Mouse (Mus musculus) right cerebral cortex, postnatal 10 days (tissue): Measurements from ENCODE around the gene Gstp1.
"Not testable (repeated sequence)": the region's sequence is repeated elsewhere in the genome, so short reads cannot be mapped to it uniquely, and the experiment has no call there.

Source experiments
- DNase-seq, 2 experiments: peaks; one replicate each; pipeline ENCODE4 v3.0.0; 2021; ENCODE audit warnings: low spot score in 2 of 2

Gstp1 gene

DNA sequence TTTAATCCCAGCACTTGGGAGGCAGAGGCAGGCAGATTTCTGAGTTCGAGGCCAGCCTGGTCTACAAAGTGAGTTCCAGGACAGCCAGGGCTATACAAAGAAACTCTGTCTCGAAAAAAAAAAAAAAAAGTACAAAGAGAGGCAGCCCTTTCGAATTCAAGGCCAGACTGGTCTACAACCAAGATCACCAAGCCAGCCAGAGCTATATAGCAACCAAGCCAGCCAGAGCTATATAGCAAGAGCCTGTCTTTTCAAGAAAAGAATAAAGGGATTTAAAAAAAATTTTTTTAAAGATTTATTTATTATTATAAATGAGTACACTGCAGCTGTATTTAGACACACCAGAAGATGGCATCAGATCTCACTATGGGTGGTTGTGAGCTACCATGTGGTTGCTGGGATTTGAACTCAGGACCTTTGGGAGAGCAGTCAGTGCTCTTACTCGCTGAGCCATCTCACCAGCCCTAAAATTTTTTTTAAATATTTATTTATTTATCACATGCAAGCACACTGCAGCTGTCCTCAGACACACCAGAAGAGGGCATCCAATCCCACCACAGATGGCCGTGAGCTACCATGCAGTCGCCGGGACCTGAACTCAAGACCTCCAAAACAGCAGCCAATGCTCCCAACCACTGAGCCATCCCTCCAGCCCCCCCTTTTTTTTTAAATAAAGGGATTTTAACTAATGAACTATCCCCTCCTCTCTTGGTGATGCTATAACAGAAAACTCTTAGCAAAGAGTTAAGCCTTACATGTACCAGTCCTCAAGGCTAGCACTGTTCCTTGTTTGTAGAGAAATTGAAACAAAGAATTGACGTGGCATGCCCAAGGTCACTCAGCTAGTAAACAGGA is 22.5 kb upstream of the Gstp1 start:
- DNase-seq = not testable (repeated sequence)

DNA sequence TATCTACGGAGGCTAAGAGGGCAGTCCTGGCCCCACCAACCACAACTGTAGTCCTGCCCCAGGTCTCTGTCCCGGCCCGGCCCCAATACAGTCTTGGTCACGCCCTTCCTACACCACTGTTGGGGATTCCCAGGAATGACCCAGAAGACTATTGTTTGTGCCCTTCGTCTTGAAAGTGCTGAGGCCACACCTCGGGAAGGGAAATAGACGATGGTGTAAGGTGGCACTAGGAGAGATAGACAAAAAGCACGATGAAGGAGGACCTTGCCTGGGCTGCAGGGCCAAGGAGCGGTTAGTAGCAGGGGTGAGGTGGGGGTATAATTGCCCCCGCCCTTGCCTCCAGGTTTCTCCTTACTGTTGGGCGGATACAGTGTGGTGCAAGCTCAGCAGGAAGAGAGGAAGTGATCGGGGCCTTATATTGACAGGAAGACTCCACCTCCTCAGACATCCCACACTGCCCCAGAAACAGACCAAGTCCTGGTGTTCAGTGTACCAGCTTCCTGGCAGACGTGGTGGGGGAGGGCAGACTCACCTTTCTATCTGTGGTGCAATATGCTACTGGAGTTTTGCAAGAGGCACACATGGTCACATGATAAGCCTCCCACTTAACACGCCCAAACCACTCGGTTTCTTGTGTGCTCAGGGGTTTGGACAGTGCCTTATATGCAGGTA is 21.4 kb upstream of the Gstp1 start, which contains the start of gene Gstp3:
TSS of gene Gstp3 (minus strand) at position 501 of the 672 bp plus-strand sequence.
- no peak for DNase-seq

DNA sequence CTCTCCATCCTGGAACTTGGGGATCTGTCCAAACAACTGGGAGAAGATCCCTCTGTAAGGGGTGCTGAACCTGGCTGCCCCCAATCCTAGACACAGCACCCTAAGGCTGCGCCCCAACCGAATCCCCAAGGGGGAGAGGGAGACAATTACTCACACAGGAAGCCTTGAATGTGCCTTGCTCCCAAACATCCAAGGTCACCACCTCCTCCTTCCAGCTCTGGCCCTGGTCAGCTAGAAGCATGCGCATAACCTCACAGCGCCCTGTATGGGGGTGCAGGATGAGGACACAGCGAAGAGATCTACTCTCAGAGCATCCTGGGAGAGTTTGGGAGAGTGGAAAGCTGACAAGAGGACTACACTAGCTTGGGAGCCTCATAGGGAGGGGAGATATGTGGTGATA is 20.8 kb upstream of the Gstp1 start:
- no peak for DNase-seq

DNA sequence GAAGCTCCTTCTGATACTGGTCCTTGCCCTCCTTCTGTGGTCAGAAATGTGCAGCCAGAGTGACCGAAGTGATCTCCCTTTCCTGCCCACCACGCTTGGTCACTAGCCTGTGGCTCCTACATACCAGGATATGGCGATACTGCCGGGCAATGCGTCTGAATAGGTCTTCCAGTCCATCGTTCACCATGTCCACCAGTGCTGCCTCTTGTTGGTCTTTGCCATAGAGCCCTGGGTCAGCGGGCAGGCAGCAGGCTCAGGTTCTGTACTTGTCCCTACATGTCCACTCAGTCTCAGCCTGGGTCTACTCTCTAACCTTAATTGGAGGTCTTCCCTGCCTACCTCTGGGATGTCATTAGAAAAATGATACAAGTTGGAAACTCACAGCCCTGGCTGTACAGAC is 20.2 kb upstream of the Gstp1 start:
- no peak for DNase-seq

DNA sequence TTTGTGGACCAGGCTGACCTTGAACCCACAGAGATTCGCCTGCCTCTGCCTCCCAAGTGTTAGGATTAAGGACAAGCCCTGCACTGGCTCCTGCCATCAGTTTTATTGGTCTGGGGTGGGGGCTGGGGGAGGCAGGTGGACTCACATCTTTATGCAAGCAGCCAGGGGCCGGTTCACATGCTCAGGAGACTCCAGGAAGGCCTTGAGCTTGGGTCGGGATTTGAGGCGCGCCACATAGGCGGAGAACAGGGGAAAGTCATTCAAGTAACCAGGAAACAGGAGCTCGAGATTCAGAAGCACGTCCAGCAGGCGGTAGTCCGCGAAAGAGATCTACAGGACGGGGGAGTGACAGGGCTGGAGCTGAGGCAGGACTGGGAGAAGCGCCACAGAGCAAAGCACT is 19.6 kb upstream of the Gstp1 start:
- DNase-seq = no peak

DNA sequence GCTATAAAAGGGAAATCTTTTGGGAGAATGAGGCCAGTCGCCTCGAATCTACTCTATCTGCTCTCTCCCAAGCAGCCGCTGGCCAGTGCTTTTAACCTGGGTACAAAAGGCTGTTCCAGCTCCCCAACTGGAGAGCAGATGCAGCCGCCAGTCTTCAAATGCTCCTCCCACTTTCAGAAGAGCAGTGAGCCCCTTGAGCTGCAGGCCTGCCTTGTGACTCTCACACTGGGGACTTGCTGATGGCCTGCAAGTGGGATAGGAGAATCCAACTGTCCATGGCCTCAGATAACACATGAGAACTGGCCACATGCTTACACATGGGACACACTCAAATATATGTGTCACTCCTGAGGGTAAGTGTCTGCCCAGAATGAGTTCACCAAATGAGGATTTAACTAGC is 18.9 kb upstream of the Gstp1 start:
- no peak for DNase-seq

DNA sequence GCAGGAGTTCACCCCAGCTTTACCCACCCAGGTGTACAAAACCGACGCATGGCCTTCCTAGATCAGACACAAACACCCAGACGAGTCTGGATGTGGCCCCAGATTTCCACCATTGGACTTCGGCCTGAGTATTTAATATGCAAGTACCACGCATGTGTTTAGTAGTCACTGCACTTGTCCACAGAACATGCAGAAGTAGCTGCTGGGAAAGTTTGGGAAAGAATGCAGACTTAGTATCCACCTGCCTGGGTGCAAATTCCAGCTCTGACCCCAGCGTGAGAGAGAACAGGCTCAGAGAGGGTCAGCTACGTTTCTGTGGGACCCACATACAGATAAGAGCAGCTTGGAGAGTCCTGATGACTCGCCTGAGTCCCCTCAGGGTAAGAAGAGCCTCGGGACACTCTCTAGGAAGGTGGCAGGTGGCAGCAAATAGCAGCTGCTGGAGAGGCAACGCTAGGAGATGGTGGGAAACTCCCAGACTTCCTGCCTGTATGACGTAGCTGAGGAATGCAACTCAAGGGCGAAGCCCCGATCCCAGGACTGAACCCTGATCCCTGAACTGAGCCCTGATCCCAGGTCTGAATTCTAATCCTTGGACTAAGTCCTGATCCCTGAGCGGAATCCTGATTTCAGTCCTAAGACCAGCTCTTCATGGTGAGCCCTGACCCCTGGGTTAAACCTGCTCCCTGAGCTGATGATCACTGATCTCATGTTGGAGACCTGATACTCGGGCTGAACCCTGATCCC is 18.3 kb upstream of the Gstp1 start:
- no peak for DNase-seq

DNA sequence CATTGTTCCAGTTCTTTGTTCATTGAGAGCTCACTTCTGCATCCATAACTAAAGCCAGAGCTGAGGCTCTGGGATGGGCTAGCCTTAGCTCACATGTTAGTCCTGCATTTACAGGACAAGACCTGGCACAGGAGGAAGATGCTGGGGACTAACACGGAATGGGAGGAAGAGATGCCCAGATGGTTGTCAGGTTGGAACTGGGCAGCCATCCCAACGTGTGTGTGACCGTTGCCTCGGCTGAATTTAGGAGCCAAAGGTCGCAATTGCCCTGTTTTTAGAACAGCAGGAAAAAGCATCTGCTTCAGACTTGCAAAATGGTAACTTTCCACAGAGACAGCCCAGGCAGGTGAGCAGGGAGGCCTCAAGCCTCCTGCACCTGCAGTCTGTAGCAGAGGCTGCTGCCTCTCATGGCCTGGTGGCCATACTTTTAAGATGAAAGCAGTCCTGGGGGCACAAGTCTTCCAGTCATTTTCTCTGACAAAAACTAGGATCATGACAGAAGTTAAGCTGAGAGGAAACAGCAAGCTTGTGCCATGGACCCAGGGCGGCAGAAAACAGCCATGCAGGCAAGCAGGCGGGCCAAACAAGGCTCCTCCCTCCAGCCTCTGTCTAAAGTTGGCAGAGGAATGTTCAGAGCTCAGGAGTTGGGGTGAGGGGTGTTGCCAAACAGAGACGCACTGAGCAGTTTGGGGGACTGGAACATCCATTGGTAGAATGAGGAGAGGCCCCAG is 17.6 kb upstream of the Gstp1 start:
- DNase-seq = no peak

DNA sequence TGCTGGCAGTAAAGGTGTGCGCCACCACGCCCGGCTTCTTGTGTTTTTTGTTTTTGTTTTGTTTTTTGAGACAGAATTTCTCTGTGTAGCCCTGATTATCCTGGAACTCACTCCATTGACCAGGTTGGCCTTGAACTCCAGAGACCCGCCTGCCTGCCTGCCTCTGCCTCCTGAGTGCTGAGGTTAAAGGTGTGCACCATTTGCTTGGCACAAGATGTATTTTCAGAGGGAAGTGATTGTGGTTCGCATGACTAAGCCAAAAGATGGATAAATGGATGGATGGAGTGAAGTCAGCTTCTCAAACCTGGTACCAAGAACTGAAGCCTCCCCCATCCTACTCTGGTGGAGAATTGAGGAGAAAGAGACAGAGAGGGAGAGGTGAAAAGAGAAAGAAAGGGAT is 16.8 kb upstream of the Gstp1 start:
- DNase-seq = no peak

DNA sequence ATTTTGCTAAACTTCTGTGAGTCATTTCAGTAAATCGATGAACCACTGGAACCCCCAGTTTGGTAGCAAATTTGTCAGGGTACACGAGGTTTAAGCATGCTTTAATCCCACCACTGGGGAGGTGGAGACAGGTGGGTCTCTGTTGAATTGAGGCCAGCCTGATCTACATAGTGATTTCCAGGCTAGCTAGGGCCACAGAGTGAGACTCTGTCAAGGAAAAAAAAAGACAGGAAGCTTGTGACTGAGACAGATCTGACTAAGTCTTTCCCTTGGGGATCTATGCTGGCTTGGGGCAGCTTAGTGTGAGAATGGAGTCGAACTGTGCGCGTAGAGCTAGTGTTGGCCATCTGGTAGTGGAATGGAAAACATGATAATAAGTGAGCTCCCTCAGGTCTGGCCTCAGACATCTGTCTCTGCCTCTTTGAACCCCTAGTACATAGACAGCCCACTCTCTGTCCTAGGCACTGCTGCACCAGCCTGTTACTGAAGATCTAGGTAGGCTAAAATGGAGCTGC is 14.8 kb upstream of the Gstp1 start:
- no peak for DNase-seq

DNA sequence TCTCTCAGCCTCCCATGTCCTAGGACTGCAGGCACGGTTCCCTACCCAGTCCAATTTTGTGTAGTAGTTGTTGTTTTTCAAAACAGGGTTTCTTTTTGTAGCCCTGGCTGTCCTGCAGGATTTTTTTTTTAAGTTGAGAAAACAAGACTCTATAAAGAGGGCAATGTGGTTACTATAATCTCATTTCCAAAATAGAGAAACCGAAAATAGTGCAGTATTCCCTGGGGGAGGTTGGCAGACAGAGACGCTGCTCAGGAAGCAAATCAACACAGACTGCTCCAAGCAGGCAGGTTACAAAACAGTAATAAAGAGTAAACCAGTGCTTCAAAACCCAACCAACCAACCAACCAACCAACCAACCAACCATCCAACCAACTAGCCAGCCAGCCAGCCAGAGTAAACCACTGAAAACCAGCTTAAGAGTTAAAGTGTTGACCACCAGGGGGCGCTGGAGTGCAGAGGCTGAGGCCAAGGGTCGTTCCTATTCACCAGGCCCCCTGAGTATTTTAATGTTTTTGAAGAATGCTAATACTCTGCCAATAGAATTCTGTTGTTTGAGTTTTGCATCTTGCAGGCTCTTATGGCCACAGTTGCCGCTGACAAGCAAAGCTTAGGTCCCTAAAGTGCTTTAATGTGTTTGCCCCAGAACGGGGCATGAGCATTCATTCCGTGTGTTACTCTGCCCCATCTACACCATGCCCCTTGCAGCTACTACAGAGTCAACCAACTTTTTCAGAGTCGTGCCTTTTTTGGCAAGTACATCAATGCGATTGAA is 14.1 kb upstream of the Gstp1 start:
- DNase-seq = peak in 1 of 2 experiments; percentile 56

DNA sequence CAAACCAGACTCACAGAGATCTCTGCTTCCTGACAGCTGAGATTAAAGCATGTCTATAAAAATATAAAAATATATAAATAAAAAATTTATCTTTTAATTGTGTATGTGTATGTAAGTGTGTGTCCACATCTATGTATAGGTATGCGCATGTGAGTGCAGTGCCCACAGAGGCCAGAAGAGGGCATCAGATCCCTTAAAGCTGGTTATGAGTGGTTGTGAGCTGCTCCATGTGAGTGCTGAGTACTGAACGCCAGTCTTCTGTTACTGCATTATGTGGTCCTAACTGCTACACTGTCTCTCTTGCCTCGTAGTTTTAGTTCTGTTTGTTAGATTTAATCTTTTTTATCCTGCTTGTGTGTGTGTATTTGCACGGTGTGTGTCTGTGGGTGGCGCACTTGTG is 13.2 kb upstream of the Gstp1 start:
- no peak for DNase-seq

DNA sequence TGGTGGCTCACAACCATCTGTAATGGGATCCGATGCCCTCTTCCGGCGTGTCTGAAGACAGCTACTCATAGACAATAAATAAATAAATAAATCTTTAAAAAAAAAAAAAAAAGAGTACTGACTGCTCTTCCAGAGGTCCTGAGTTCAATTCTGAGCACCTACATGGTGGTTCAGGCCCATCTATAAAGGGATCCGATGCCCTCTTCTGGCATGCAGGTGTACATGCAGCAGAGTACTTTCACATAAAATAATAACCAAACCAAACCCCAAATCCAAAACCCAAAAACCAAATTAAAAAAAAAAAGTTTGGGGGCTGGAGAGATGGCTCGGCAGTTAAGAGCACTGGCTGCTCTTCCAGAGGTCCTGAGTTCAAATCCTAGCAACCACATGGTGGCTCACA is 11.3 kb upstream of the Gstp1 start:
- not testable (repeated sequence) for DNase-seq

DNA sequence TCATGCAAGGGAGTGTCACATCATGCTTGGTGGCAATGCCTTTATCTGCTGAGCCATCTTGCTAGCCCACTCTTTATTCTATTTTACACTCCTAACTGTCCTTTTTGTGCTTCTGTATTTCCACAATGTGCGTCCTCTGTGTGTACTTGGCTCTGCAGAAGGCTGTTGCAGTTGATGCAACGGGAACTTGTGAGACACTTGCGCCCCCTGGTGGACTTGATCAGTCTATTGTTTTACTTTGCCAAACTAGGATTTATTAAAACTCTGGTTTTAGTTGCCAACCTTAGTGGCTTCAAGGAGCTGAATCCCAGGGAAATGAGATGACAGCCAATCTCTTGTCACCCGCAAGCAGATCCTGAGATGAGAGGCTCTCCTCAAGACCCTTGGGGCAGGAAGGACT is 10.1 kb upstream of the Gstp1 start:
- peak; percentile 60 to 81 for DNase-seq

DNA sequence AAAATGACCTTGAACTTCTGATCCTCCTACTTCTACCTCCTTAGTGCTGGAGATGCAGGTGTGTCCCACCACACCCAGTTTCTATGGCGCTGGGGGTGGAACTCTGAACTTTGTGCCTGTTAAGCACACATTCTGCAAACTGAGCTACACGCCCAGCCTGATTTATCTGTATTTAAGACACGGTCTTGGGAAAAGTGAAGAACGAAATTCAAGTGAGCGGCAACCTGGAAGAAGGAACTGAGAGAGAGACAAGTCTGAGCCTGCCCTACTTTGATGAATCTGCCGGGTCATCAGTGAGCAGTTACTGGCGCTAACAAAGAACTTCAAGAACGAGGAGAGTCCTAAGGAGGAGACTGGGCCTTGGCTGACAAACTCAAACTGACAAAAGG is 9.1 kb upstream of the Gstp1 start:
- no peak for DNase-seq

DNA sequence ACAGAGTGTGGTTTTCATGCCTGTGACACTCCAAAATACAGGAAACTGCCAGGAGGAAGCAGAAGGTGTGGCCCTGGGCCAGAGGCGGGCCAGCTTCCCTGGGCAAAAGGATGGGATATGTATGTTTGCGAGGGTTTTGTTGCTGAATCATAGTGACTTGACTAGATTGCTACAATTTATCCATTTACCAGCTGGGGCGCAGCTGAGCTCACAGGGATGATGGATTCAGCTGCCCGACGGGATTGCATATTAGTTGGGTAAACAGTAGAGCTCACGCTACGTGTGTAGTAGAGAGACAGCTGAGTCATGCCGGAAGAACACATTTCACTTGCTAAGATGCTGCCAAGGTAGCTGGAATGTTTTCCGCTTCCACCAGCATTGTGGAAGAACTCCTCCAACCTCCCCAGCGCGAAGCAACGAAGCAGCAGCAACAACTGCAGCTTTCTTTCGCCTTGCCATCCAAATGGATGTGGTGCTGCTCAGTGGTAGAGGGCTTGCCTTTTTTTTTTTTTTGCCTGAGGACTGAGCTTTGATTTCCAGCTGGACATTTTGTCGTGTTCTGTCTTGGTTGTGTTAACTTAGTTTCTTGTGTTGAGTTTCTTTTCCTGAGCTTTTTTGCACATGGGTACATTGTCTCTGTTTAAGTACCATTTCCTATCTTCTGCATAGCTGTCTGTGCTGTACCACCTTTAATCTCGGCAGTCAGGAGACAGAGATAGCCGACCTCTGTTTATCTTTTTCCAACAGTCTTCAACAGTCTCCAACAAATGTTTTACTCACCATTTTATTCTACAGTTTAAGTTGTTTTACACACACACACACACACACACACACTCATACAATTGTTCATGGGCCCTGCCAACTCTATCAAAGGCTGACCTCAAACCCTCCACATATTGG is 8.4 kb upstream of the Gstp1 start, which contains the start of gene Gstp2:
TSS of gene Gstp2 (minus strand) at position 58 of the 900 bp plus-strand sequence.
- peak; percentile 79 to 85 for DNase-seq

DNA sequence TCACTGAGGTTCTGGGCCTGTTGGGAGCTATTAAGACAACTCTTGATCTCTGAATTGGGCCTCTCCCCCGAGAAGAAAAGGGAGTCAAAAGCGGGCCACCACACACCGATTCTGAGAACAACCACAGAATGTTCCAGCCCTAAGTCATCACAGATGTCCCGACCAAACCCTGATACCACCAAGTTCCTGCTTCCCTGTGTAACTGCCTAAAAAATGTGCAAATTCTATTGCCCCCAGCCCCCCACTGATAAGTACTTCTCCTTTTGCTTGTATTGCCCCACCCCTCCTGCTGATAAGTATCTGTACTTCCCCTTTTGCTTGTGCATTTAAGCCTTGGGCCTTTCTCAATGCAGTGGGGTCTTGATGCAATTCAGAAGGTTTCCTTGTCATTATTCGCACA is 6.3 kb upstream of the Gstp1 start:
- DNase-seq = not testable (repeated sequence)

DNA sequence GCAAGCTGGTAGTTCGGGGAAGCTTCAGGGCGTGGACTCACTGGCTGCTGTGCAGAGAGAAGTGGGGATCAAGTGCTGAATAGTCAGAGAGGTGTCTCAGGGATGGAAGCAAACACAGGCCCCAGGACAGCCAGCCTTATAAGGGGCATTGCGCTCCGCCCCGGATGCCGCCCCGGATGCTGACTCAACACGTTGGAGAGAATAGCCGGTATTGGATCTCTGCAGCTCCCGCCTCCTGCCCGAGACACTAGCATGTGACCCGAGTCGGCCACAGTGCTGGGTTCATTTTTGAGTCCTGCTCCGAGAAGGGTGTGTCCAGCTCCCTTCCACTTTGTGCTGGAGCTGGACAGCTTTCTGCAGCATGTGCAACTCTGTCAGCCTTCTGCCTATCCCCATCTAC is 4.3 kb upstream of the Gstp1 start:
- no peak for DNase-seq

DNA sequence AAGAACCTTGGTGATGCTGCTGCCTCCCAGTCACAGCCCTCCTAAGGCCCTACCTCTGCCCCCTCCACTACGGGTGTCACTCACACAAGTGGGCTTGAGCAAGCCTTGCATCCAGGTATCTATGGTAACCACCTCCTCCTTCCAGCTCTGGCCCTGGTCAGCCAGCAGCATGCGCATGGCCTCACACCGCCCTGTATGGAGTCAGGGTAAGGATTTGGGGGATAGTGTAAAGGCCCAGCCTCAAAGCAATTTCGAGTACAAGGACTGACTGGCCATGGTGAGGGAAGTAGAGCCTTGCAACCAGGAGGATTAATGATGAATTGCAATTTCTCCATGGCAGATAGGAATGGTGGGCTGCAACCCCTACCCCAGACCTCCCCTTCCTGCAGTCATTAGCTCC is 3.7 kb upstream of the Gstp1 start:
- DNase-seq = not testable (repeated sequence)

DNA sequence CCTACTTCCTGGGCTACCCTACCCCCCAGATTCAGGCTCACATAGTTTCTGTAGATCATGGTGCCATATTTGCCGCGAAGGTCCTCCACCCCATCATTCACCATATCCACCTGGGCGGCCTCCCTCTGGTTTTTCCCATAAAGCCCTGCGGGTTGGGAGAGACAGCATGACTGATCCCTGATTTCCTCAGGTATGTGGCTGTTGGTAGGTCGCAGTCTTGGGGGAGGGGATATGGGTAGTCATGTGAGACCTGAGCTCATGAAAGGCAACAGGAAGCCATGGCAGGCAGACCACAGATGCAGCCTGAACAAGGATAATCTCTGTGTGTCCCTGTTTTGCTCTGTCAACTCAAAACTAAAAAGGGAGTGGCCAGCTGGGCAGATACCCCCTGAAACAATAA is 3.2 kb upstream of the Gstp1 start:
- not testable (repeated sequence) for DNase-seq
